Mouse (Mus musculus): ENCODE measurements at regions not wholly inside any gene's neighbourhood (a gene's known extent, or its start where the extent isn't known, plus 50 kb on each side); places are given as distances from the start of the nearest gene placed in this dataset.

- TF ChIP-seq CTCF (IDR thresholded peaks at IDR 0.05) = no peak
- no peak for TF ChIP-seq EP300 (IDR thresholded peaks at IDR 0.05)
These were observed 261.5 kb upstream of the Ndst3 start for GRCm38 (mm10) chr3:123952121-123952520.
